Mouse (Mus musculus): ENCODE results near the gene Slc25a22.

The Slc25a22 gene

GRCm38 (mm10) chr7:141471236-141471635, 33.5 kb upstream of the Slc25a22 start:
- DNase-seq = no peak

DNA sequence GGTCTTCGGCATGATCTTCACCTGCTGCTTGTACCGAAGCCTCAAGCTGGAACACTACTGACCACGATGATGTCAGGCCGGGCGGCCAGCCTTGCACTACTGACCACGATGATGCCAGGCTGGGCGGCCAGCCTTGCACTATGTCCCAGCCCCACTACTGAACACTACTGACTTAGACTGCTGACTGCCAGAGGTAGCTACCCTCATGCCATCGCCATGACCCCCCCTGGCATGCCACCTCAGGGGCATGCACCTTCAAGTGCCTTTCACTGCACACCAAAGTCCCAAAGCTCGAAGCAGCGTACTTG, 32.9 kb upstream of the Slc25a22 start:
- DNase-seq = no peak

DNA sequence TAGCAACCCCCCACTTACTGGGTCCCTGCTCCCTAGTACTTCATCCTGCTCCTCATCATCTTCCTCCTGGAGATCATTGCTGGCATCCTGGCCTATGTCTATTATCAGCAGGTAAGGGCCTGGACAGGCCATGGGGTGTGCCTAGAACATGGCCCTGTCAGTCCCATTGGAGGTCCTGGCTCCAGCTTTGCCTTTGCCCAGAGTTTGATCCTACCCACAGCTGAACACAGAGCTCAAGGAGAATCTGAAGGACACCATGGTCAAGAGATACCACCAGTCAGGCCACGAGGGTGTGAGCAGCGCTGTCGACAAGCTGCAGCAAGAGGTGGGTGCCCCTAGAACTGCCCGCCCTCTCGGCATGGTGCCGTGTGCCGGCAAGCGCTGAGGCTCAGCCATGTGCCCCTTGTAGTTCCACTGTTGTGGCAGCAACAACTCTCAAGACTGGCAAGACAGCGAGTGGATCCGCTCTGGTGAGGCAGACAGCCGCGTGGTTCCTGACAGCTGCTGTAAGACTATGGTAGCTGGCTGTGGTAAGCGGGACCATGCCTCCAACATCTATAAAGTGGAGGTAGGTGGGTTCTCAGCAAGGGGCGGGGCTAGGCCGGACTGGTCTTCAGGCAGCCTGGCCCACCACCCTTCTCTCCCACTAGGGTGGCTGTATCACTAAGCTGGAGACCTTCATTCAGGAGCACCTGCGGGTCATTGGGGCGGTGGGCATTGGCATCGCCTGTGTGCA, 32.4 kb upstream of the Slc25a22 start:
- DNase-seq = no peak

- DNase-seq = no peak
These were observed 31.7 kb upstream of the Slc25a22 start for GRCm38 (mm10) chr7:141469352-141469751.

- DNase-seq = peak; percentile 66
These were observed 31.0 kb upstream of the Slc25a22 start for GRCm38 (mm10) chr7:141468522-141469211.

- DNase-seq = no peak
These were observed 30.5 kb upstream of the Slc25a22 start for GRCm38 (mm10) chr7:141468164-141468521.

DNA sequence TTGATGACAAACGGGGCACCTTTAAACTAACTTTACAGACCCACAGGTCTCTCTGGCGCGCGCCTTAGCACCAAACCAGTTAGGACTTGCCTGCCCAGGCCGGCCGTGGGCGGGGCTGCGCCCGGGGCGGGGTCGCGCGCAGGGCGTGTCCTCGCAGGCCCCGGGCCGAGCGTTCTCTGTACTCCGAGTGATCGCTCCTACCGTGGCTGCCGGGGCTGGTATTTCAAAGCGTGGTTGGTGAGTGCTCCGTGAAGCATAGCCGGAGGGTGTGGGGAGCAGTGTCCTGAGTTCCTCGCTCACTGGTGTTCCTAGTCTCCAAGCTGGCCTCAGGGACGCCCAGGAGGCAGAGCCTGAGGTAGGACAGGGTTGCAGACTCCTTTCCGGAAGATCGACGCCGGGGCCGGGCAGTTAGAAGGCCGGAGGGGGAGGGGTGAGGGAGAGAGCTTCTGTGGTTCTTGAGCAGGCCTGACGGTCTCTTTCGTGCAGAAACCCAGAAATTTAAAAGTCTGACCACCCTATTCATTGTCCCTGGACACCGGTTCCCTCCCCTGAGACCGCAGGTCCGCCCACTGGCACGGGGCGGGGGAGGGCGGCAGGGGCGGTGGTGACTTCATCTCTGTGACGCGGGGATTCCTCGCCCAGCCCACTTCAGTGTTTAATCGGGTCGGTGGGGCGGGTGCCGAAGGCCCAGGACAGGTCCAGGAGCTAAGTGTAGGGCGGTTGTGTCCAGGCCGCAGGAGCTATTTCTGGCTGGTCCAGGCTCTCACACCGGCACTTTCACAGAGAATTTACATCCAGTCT, 29.7 kb upstream of the Slc25a22 start, which contains the start of gene Cd151:
Gene Cd151 (plus strand): TSS at position 163 of the 801 bp plus-strand sequence.
- peak; percentile 79 for DNase-seq

- no peak for DNase-seq
These were observed 29.0 kb upstream of the Slc25a22 start for GRCm38 (mm10) chr7:141466607-141467148.

GRCm38 (mm10) chr7:141466045-141466394, 28.3 kb upstream of the Slc25a22 start:
- DNase-seq = no peak

DNA sequence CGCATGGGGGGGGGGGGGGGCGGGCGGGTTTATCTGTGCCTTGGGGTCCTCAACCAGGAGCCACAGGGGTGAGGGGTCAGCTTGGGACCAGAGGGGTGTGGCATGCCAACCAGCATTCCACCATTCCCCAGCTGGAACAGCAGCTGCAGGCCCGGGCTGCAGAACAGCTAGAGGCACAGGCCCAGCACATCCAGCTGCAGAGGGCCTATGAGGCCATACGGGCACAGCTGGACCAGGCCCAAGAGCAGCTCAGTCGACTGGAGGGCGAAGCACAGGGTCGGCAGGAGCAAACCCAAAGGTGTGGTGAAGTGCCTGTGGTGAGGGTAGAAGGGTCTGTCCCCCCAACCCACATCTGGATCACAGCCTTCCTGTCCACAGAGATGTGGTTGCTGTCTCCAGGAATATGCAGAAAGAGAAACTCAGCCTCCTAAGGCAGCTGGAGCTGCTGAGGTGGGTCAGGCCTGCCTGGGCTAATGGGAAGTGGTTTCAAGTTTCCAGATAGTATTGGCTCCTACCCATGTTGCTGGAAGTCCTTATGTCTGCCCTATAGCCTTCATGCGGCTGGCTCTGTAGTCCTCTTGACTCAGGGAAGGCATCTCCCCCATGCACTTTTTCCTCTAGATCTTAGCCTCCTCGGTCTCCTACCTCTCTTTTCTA, 27.8 kb upstream of the Slc25a22 start:
- DNase-seq = peak; percentile 21

DNA sequence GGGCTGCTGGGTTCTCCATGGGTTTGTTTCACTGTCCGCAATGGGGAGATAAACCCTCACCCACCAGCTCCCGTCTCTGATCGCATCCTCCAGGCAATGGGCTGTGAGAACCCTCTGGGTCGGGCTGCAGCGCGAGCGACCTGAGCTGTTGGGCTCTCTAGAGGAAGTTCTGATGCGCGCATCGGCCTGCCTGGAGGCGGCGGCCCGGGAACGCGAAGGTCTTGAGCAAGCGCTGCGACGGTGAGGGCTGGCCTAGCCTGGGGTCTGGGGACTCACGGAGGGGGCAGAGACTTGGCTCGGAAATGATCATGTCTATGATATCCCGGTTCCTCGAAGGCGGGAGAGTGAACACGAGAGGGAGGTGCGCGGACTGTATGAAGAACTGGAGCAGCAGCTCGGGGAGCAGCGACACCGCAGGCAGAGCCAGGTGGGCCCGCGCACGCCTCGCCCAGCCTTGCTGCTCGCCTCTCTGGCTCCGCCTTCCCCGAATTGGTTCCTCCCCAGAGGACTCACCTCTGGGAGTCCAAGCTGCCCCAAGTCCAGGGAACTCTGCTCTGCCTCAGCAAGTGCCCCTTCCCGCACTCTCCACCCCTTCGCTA, 27.0 kb upstream of the Slc25a22 start:
- DNase-seq = peak; percentile 76

- DNase-seq = no peak
These were observed 26.3 kb upstream of the Slc25a22 start for GRCm38 (mm10) chr7:141463824-141464602.

- DNase-seq = no peak
These were observed 24.7 kb upstream of the Slc25a22 start for GRCm38 (mm10) chr7:141462333-141462821.

- peak; percentile 60 for DNase-seq
These were observed 24.0 kb upstream of the Slc25a22 start for GRCm38 (mm10) chr7:141461521-141462332.

- DNase-seq = no peak
These were observed 22.9 kb upstream of the Slc25a22 start, which contains the start of gene Cracr2b for GRCm38 (mm10) chr7:141460391-141461113. Cracr2b (plus strand) TSS chr7:141461094.

- DNase-seq = no peak
These were observed 22.3 kb upstream of the Slc25a22 start for GRCm38 (mm10) chr7:141460001-141460390.

- peak; percentile 18 for DNase-seq
These were observed 21.6 kb upstream of the Slc25a22 start for GRCm38 (mm10) chr7:141459301-141459711.

GRCm38 (mm10) chr7:141458661-141459060, 21.0 kb upstream of the Slc25a22 start:
- DNase-seq = no peak

DNA sequence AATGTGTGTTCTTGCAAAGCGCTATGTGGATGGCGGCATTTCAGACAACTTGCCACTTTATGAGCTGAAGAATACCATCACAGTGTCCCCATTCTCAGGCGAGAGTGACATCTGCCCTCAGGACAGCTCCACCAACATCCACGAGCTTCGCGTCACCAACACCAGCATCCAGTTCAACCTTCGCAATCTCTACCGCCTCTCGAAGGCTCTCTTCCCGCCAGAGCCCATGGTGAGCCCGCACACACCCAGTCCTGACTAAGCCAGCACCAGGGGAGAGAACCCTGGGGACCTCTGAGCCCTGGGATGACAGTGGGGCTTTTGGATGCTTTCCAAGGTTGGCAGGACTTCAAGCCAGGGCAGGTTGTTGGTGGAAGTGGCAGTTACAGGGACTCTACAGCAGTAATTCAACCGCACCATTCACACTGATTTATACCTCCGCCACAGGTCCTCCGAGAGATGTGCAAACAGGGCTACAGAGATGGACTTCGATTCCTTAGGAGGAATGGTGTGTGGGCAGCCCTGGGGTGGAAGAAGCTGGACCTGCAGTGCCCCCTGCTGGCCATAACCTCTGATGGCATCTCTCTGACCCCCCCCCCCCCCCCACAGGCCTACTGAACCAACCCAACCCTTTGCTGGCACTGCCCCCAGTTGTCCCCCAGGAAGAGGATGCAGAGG, 20.4 kb upstream of the Slc25a22 start:
- DNase-seq = peak; percentile 81

Data from thymus, postnatal 4 days (tissue).